Mouse (Mus musculus) thymus, postnatal 0 days (tissue): ENCODE data around the gene 1700029H14Rik. TPM values are rescaled to one million over a fixed set of nuclear protein-coding genes. Genes with fewer than 3 reads are reported as not detected.
A peak's percentile ranks its signal among the peaks of the same experiment; 100 is the strongest.

ENCODE experiments used
- DNase-seq: peaks from one replicate; pipeline ENCODE4 v3.0.0-alpha.2; 2015; ENCODE audit warnings: low spot score
- polyA plus RNA-seq: library from polyadenylated mRNA; unstranded; fragments of >200 nt; fragmentation: Nextera tagmentation; extraction: Ambion mirVana; gene quantifications from 2 replicates; pipeline ENCODE4 v1.2.1, GENCODE M21; 2015

1700029H14Rik gene
- not detected in 2 replicates for polyA plus RNA-seq

GRCm38 (mm10) chr8:13562118-13562517 lies at the start of gene 1700029H14Rik:
TSS of gene 1700029H14Rik (minus strand) at chr8:13562461.
- no peak for DNase-seq

GRCm38 (mm10) chr8:13611702-13612101 lies 49.4 kb upstream of the 1700029H14Rik start:
- no peak for DNase-seq

- DNase-seq = no peak
These were observed 47.7 kb upstream of the 1700029H14Rik start for GRCm38 (mm10) chr8:13609971-13610370.

- DNase-seq = no peak
These were observed 46.7 kb upstream of the 1700029H14Rik start for GRCm38 (mm10) chr8:13608946-13609345.

- DNase-seq = no peak
These were observed 43.7 kb upstream of the 1700029H14Rik start for GRCm38 (mm10) chr8:13605920-13606480.

GRCm38 (mm10) chr8:13602621-13603020 lies 40.4 kb upstream of the 1700029H14Rik start:
- DNase-seq = peak; percentile 40

GRCm38 (mm10) chr8:13601166-13601565 lies 38.9 kb upstream of the 1700029H14Rik start:
- peak; percentile 60 for DNase-seq

GRCm38 (mm10) chr8:13600716-13601115 lies 38.5 kb upstream of the 1700029H14Rik start:
- peak; percentile 15 for DNase-seq

GRCm38 (mm10) chr8:13600204-13600603 lies 37.9 kb upstream of the 1700029H14Rik start:
- DNase-seq = peak; percentile 73

GRCm38 (mm10) chr8:13597777-13598176 lies 35.5 kb upstream of the 1700029H14Rik start:
- no peak for DNase-seq

GRCm38 (mm10) chr8:13595861-13596260 lies 33.6 kb upstream of the 1700029H14Rik start:
- no peak for DNase-seq

- peak; percentile 66 for DNase-seq
These were observed 32.6 kb upstream of the 1700029H14Rik start for GRCm38 (mm10) chr8:13594884-13595323.

- peak; percentile 52 for DNase-seq
These were observed 31.1 kb upstream of the 1700029H14Rik start for GRCm38 (mm10) chr8:13593340-13593739.

- DNase-seq = no peak
These were observed 29.0 kb upstream of the 1700029H14Rik start for GRCm38 (mm10) chr8:13591246-13591645.

GRCm38 (mm10) chr8:13589071-13589470 lies 26.8 kb upstream of the 1700029H14Rik start:
- DNase-seq = no peak

- DNase-seq = no peak
These were observed 22.4 kb upstream of the 1700029H14Rik start for GRCm38 (mm10) chr8:13584652-13585051.

GRCm38 (mm10) chr8:13577869-13578268 lies 15.6 kb upstream of the 1700029H14Rik start:
- DNase-seq = no peak

- DNase-seq = no peak
These were observed 9.7 kb upstream of the 1700029H14Rik start for GRCm38 (mm10) chr8:13571999-13572398.

GRCm38 (mm10) chr8:13557526-13557925 lies 4.7 kb downstream of the 1700029H14Rik start:
- DNase-seq = no peak

GRCm38 (mm10) chr8:13551574-13551830 lies 10.8 kb downstream of the 1700029H14Rik start:
- no peak for DNase-seq

- DNase-seq = peak; percentile 77
These were observed 11.3 kb downstream of the 1700029H14Rik start for GRCm38 (mm10) chr8:13550718-13551573.

- no peak for DNase-seq
These were observed 13.4 kb downstream of the 1700029H14Rik start for GRCm38 (mm10) chr8:13548831-13549230.

GRCm38 (mm10) chr8:13548235-13548634 lies 14.0 kb downstream of the 1700029H14Rik start:
- DNase-seq = no peak
